ENCODE assay signal across 8 mouse cellular contexts in genomic region chr6:21986660-21987331, GRCm38 (mm10). TPM values are rescaled to one million over a fixed set of nuclear protein-coding genes. Genes with fewer than 3 reads are reported as not detected.
DNase-seq lines count a peak whose midpoint lies in the region; ATAC-seq lines count a peak whose summit lies in the region.

No protein-coding gene starts in this region.

- H3K4me1 ChIP-seq in embryonic facial prominence, embryonic 12.5 days, result no peaks in the 10 kb centered on the region
- no peaks in the 10 kb centered on the region; a peak in 1 of 4 replicates for H3K4me1 ChIP-seq in heart, embryonic 14.5 days (ENCODE audit: control insufficient read depth in 2 of 2, insufficient read depth in 2 of 2, low read length in 2 of 2)
- peaks cover 16% of the 10 kb centered on the region for H3K4me1 ChIP-seq in midbrain, embryonic 12.5 days

- peak; percentile 68 for DNase-seq in adrenal gland, postnatal 10 days
- peak; percentile 65 for DNase-seq in kidney, postnatal 10 days
- no peak for DNase-seq in left cerebral cortex, postnatal 25 days (ENCODE audit: low spot score in 2 of 2)
- no peak for DNase-seq in thymus, postnatal 36 days
- DNase-seq in natural killer cell, adult 2 months (ENCODE audit: low spot score in 2 of 2), result no peak

- no peak for ATAC-seq in embryonic facial prominence, embryonic 12.5 days (ENCODE audit: insufficient number of reproducible peaks, insufficient read depth, low FRiP score, low TSS enrichment)
- no peak for ATAC-seq in heart, embryonic 14.5 days (ENCODE audit: insufficient number of reproducible peaks, insufficient read depth, low FRiP score, low read depth)
- ATAC-seq in midbrain, embryonic 12.5 days (ENCODE audit: low FRiP score, low read depth), result no peak

- H3K27me3 ChIP-seq in embryonic facial prominence, embryonic 12.5 days, result no peaks in the 10 kb centered on the region
- H3K27me3 ChIP-seq in heart, embryonic 14.5 days (ENCODE audit: control insufficient read depth, insufficient read depth, low read length), result no peaks in the 10 kb centered on the region
- H3K27me3 ChIP-seq in midbrain, embryonic 12.5 days, result peaks cover 32% of the 10 kb centered on the region

- peak overlapping the region; percentile 84 for H3K27ac ChIP-seq in embryonic facial prominence, embryonic 12.5 days
- H3K27ac ChIP-seq in heart, embryonic 14.5 days (replicated peaks in 1 of 2; ENCODE audit: control insufficient read depth in 1 of 2, insufficient read depth in 1 of 2, low read depth in 2 of 2, low read length in 2 of 2), result peak overlapping the region; percentile 28 to 55; a peak in 1 of 4 replicates
- H3K27ac ChIP-seq in midbrain, embryonic 12.5 days (replicated peaks), result no peak overlapping the region

- H3K9me3 ChIP-seq in embryonic facial prominence, embryonic 12.5 days, result no peaks in the 10 kb centered on the region
- H3K9me3 ChIP-seq in heart, embryonic 14.5 days (ENCODE audit: control insufficient read depth, low read length), result no peaks in the 10 kb centered on the region
- no peaks in the 10 kb centered on the region for H3K9me3 ChIP-seq in midbrain, embryonic 12.5 days

- H3K4me3 ChIP-seq in embryonic facial prominence, embryonic 12.5 days, result peak overlapping the region; percentile 54
- H3K4me3 ChIP-seq in heart, embryonic 14.5 days (ENCODE audit: control insufficient read depth in 1 of 2, insufficient read depth in 1 of 2, low read depth in 1 of 2, low read length in 2 of 2), result peak overlapping the region; percentile 40 to 62
- peak overlapping the region; percentile 48 for H3K4me3 ChIP-seq in midbrain, embryonic 12.5 days

- intact Hi-C loops in left cerebral cortex, postnatal 25 days (cut with DNase I), result no loop called here

- peak overlapping the region; percentile 63 for H3K9ac ChIP-seq in embryonic facial prominence, embryonic 12.5 days
- peak overlapping the region; percentile 72 for H3K9ac ChIP-seq in heart, embryonic 14.5 days (ENCODE audit: low read length)
- peak overlapping the region; percentile 25; the same call in 1 of the 2 replicates for H3K9ac ChIP-seq in midbrain, embryonic 12.5 days (replicated peaks)

- H3K36me3 ChIP-seq in embryonic facial prominence, embryonic 12.5 days, result no peaks in the 10 kb centered on the region
- no peaks in the 10 kb centered on the region for H3K36me3 ChIP-seq in heart, embryonic 14.5 days (ENCODE audit: control insufficient read depth, insufficient read depth, low read length)
- no peaks in the 10 kb centered on the region for H3K36me3 ChIP-seq in midbrain, embryonic 12.5 days

- H3K4me2 ChIP-seq in embryonic facial prominence, embryonic 12.5 days (replicated peaks), result peak overlapping the region; percentile 76
- H3K4me2 ChIP-seq in heart, embryonic 14.5 days (ENCODE audit: low read length), result peak overlapping the region; percentile 84
- H3K4me2 ChIP-seq in midbrain, embryonic 12.5 days (replicated peaks), result peak overlapping the region; percentile 92

- 3% methylated on average over 24 of the region's 24 CpGs for WGBS in embryonic facial prominence, embryonic 12.5 days
- 8% methylated on average over 24 of the region's 24 CpGs for WGBS in heart, embryonic 14.5 days
- WGBS in midbrain, embryonic 12.5 days, result 7% methylated on average over 24 of the region's 24 CpGs

RNA-seq across cellular contexts. Expression of gene Cped1, which starts 1.1 kb away (rescaled TPM):
- 10 to 100 TPM; 25.6 to 27.2 TPM for total RNA-seq in adrenal gland, postnatal 10 days (2021)
- 34.7 and 35.9 TPM in 2 replicates for polyA plus RNA-seq in embryonic facial prominence, embryonic 12.5 days (2016; fragmentation: Nextera tagmentation; extraction: Ambion mirVana)
- 5.5 and 6.9 TPM in 2 replicates for polyA plus RNA-seq in heart, embryonic 14.5 days (2014; fragmentation: Nextera tagmentation; extraction: Ambion mirVana)
- polyA plus RNA-seq in midbrain, embryonic 12.5 days (2016; fragmentation: Nextera tagmentation; extraction: Ambion mirVana), result 8.7 and 10.8 TPM in 2 replicates
- total RNA-seq in left cerebral cortex, postnatal 25 days (2021), result 1 to 10 TPM; 3.0 to 3.5 TPM

RNA-seq across cellular contexts. Expression of gene Ing3, which starts 37.4 kb away (rescaled TPM):
- 10 to 100 TPM; 26.1 to 27.6 TPM for total RNA-seq in adrenal gland, postnatal 10 days (2021)
- 59.3 and 64.1 TPM in 2 replicates for polyA plus RNA-seq in embryonic facial prominence, embryonic 12.5 days (2016; fragmentation: Nextera tagmentation; extraction: Ambion mirVana)
- 30.6 and 31.9 TPM in 2 replicates for polyA plus RNA-seq in heart, embryonic 14.5 days (2014; fragmentation: Nextera tagmentation; extraction: Ambion mirVana)
- polyA plus RNA-seq in midbrain, embryonic 12.5 days (2016; fragmentation: Nextera tagmentation; extraction: Ambion mirVana), result 58.8 and 63.3 TPM in 2 replicates
- total RNA-seq in left cerebral cortex, postnatal 25 days (2021), result 10 to 100 TPM; 25.8 to 27.2 TPM

Comparison
In these comparisons a context has a peak if more than half of its experiments do, and no peak if none do; other contexts are left out.
1. DNase-seq: peak in adrenal gland, postnatal 10 days (single experiment) and kidney, postnatal 10 days (single experiment); none in left cerebral cortex, postnatal 25 days (0 of 2), thymus, postnatal 36 days (0 of 2) and natural killer cell, adult 2 months (0 of 2).
2. Peak in every context shown above with its lines, with median percentiles within 50 percentile points of each other: H3K4me2 ChIP-seq, H3K4me3 ChIP-seq and H3K9ac ChIP-seq.